Mouse (Mus musculus) spleen, adult 2 months (tissue): ENCODE data around the gene Chrna9. TPM values are rescaled to one million over a fixed set of nuclear protein-coding genes. Genes with fewer than 3 reads are reported as not detected.
"Not testable (repeated sequence)": the region's sequence is repeated elsewhere in the genome, so short reads cannot be mapped to it uniquely, and the experiment has no call there.

Source experiments
- DNase-seq, 2 experiments: peaks; one replicate each; pipeline versions ENCODE4 v3.0.0 to v3.0.0-alpha.2; 2012 to 2021; ENCODE audit warnings: low spot score in 2 of 2, low read depth in 1 of 2
- H3K27ac ChIP-seq: fragments of 200-500 bp; 2 replicates; pipeline ENCODE4 v1.5.1; 2012; ENCODE audit warnings: low read length, inconsistent platforms; ENCODE audit not compliant: insufficient read depth
- H3K27me3 ChIP-seq: fragments of 200-500 bp; 2 replicates; pipeline ENCODE4 v1.6.1; 2012; ENCODE audit warnings: mild to moderate bottlenecking, moderate library complexity, low read length, inconsistent platforms; ENCODE audit not compliant: control insufficient read depth, insufficient read depth
- H3K36me3 ChIP-seq: fragments of 200-500 bp; 2 replicates; pipeline ENCODE4 v1.6.1; 2012; ENCODE audit warnings: mild to moderate bottlenecking, low read length, inconsistent platforms; ENCODE audit not compliant: control insufficient read depth, insufficient read depth
- H3K4me1 ChIP-seq: fragments of 200-500 bp; 2 replicates; pipeline ENCODE4 v1.6.1; 2011; ENCODE audit warnings: inconsistent platforms; ENCODE audit not compliant: control insufficient read depth, insufficient read depth, insufficient read length
- H3K4me3 ChIP-seq: fragments of 200-500 bp; 2 replicates; pipeline ENCODE4 v1.5.1; 2011; ENCODE audit warnings: mild to moderate bottlenecking, inconsistent platforms; ENCODE audit not compliant: insufficient read depth, insufficient read length; ENCODE audit errors: extremely low read depth
- CTCF ChIP-seq: fragments of 200-500 bp; IDR thresholded peaks from 2 replicates; pipeline ENCODE4 v1.5.1; 2011; ENCODE audit warnings: mild to moderate bottlenecking, inconsistent platforms; ENCODE audit not compliant: insufficient read depth, insufficient read length, insufficient replicate concordance; ENCODE audit errors: extremely low read depth
- POLR2A ChIP-seq: fragments of 200-500 bp; IDR thresholded peaks from 2 replicates; pipeline ENCODE4 v1.6.1; 2011; ENCODE audit warnings: low read depth, low read length, inconsistent platforms
- WGBS: fragments of 180-500 bp; shearing (Covaris S2); methylation state at CpG from one replicate; pipeline ENCODE4 v1.1.7; 2018; 5-methylcytosine and 5-hydroxymethylcytosine counted together
- polyA plus RNA-seq: library from polyadenylated mRNA; depleted of rRNA; stranded (reverse); fragments of >200 nt; gene quantifications from 2 replicates; pipeline ENCODE4 v1.2.3, GENCODE M21; 2012

Chrna9 gene
- polyA plus RNA-seq, 1 experiment: 0.54 TPM

GRCm38 (mm10) chr5:65968004-65968403 is 33.3 kb downstream of the Chrna9 start:
- no peak for DNase-seq
- Histone ChIP-seq H3K27me3 (no peaks in the 10 kb centered on the region), H3K36me3 (no peaks in the 10 kb centered on the region), H3K4me1 (no peaks in the 10 kb centered on the region; the same call in 1 of the 2 replicates), H3K27ac (no peak overlapping the region), H3K4me3 (no peak overlapping the region)
- WGBS: over 99% methylated on average over 3 of the region's 3 CpGs
- TF ChIP-seq POLR2A (no peak), CTCF (no peak)

GRCm38 (mm10) chr5:65973189-65973588 is 38.5 kb downstream of the Chrna9 start:
- 70% methylated on average over 2 of the region's 2 CpGs for WGBS
- DNase-seq: no peak
- TF ChIP-seq POLR2A: no peak
- no peak for TF ChIP-seq CTCF

GRCm38 (mm10) chr5:65975731-65976130 is 41.0 kb downstream of the Chrna9 start:
- 91% methylated on average over 13 of the region's 13 CpGs for WGBS
- no peaks in the 10 kb centered on the region for H3K4me1 ChIP-seq
- H3K36me3 ChIP-seq: no peaks in the 10 kb centered on the region
- no peaks in the 10 kb centered on the region for H3K27me3 ChIP-seq
- H3K4me3 ChIP-seq: no peak overlapping the region
- DNase-seq: no peak
- H3K27ac ChIP-seq: no peak overlapping the region
- TF ChIP-seq CTCF (no peak), POLR2A (no peak)

More at GRCm38 (mm10) chr5:65973189-65973588, 38.5 kb downstream of the Chrna9 start:
- H3K4me1 ChIP-seq: no peaks in the 10 kb centered on the region; the same call in 1 of the 2 replicates
- no peak overlapping the region for H3K4me3 ChIP-seq
- no peak overlapping the region for H3K27ac ChIP-seq
- H3K36me3 ChIP-seq: no peaks in the 10 kb centered on the region
- no peaks in the 10 kb centered on the region for H3K27me3 ChIP-seq

DNA sequence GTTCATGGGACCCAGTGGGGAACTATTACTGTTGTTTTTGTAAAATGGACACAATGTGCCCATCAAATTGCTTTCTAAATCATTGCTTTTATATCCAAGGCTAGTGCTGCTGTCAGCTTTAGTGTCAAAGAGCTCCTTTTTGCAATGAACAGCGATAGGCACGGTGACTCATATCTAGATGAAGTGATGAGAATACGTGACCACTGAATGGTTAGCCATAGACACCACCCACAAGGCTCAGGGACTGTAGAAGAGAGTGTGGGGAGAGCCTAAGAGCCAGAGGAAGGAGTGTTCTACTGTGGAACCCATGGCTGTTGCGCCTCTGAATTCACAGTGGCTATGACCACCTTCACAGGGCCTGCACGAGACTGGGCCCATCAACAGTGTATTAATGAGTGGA is 51.7 kb downstream of the Chrna9 start:
- Histone ChIP-seq H3K4me1 (no peaks in the 10 kb centered on the region), H3K27ac (no peak overlapping the region), H3K36me3 (no peaks in the 10 kb centered on the region), H3K27me3 (no peaks in the 10 kb centered on the region), H3K4me3 (no peak overlapping the region)
- no peak for DNase-seq
- no peak for TF ChIP-seq POLR2A
- TF ChIP-seq CTCF: no peak
- WGBS: 87% methylated on average over 5 of the region's 5 CpGs

DNA sequence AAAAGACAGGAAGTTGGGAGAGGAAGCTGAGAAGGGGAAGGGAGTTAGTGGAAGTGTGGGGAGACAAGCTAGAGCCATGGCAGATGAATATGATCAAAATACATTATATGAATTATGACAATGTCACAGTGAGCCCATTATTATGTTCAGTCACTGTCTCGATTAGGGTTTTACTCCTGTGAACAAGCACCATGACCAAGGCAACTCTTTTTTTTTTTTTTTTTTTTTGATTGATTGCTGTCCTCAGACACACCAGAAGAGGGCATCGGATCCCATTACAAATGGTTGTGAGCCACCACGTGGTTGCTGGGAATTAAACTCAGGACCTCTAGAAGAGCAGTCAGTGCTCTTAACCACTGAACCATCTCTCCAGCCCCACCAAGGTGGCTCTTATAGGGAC is 52.3 kb downstream of the Chrna9 start:
- not testable (repeated sequence) for H3K27ac ChIP-seq, H3K27me3 ChIP-seq, H3K4me3 ChIP-seq, DNase-seq, H3K4me1 ChIP-seq, H3K36me3 ChIP-seq
- WGBS: 80% methylated on average over 3 of the region's 3 CpGs

DNA sequence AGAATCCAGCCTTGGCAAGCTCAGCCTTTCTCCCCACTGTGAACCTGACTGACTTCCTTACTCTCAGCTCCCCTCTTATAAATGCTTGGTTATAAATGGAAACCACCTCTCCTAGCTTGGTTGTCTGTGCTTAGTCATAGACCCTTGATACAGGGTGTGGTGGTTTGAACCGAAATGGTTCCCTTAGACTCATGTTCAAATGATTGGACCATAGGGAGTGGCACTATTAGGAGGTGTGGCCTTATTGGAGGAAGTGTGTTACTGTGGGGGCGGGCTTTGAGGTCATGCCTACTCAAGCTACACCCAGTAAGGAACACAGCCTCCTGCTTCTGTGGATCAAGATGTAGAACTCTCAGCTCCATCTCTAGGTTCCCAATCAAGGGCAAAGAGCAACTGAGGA is 56.5 kb downstream of the Chrna9 start:
- no peaks in the 10 kb centered on the region for H3K4me1 ChIP-seq

DNA sequence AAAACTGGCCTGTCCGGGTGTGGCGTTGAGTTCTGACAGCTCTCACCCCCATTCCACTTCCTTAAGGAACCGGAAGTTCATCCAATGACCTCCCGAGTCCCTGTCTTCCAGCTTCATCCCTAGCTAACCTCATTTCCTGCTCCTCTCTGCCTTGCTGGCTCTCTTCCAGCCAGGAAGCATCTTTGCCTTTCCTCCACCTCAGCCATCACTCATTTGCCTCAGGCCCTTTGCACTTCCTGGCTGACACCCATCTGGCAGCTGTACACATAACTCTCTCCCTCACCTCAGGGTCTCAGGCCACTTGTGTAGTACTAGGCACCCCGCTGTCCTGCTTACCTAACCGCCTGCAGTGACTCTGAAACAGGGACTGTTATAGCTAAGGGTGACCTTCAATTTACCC is 59.9 kb downstream of the Chrna9 start:
- H3K4me3 ChIP-seq: no peak overlapping the region
- no peaks in the 10 kb centered on the region for H3K27me3 ChIP-seq
- no peaks in the 10 kb centered on the region for H3K4me1 ChIP-seq
- TF ChIP-seq CTCF: no peak
- no peak for TF ChIP-seq POLR2A
- WGBS: 79% methylated on average over 6 of the region's 6 CpGs
- no peaks in the 10 kb centered on the region for H3K36me3 ChIP-seq
- DNase-seq: no peak
- no peak overlapping the region for H3K27ac ChIP-seq

More for the DNA sequence above, 56.5 kb downstream of the Chrna9 start:
- WGBS: 48% methylated on average over 2 of the region's 2 CpGs
- no peaks in the 10 kb centered on the region for H3K27me3 ChIP-seq
- H3K4me3 ChIP-seq: no peak overlapping the region
- no peak for TF ChIP-seq POLR2A
- TF ChIP-seq CTCF: no peak
- DNase-seq: peak in 1 of 2 experiments; percentile 15
- H3K27ac ChIP-seq: no peak overlapping the region
- H3K36me3 ChIP-seq: no peaks in the 10 kb centered on the region
